ENCODE assay signal across 29 mouse cellular contexts in genomic region chr7:3267261-3267660, GRCm38 (mm10). TPM values are rescaled to one million over a fixed set of nuclear protein-coding genes. Genes with fewer than 3 reads are reported as not detected.
"Had no signal": no experiment of that assay in that cellular context is flagged by ENCODE, and none has a peak within 500 bp of the region (broad histone marks: within the 10 kb centered on the region; RNA-seq: fewer than 3 reads in every experiment).

No protein-coding gene starts in this region.

- H3K27ac ChIP-seq: heart, adult 2 months; heart, embryonic 13.5 days; heart, embryonic 15.5 days; hindbrain, embryonic 13.5 days; intestine, embryonic 15.5 days; layer of hippocampus, adult 2 months; left cerebral cortex, adult 2 months; limb, embryonic 10.5 days; limb, embryonic 12.5 days; liver, embryonic 12.5 days; liver, embryonic 14.5 days had no signal

- H3K27me3 ChIP-seq: intestine, embryonic 15.5 days had no signal

- H3K36me3 ChIP-seq: heart, embryonic 13.5 days; heart, embryonic 15.5 days; hindbrain, embryonic 13.5 days; intestine, embryonic 15.5 days; limb, embryonic 10.5 days; limb, embryonic 12.5 days; liver, embryonic 12.5 days had no signal

- ATAC-seq: hindbrain, embryonic 16.5 days; inflammation-experienced regulatory T-cells, adult 6 months; liver, embryonic 12.5 days had no signal

- H3K9me3 ChIP-seq: heart, embryonic 13.5 days; heart, embryonic 15.5 days; hindbrain, embryonic 13.5 days; intestine, embryonic 15.5 days; liver, embryonic 12.5 days had no signal

- H3K9ac ChIP-seq: heart, embryonic 13.5 days; heart, embryonic 15.5 days; hindbrain, embryonic 13.5 days; intestine, embryonic 15.5 days; limb, embryonic 12.5 days; liver, embryonic 12.5 days; liver, embryonic 14.5 days had no signal

- H3K4me1 ChIP-seq: hindbrain, embryonic 13.5 days; limb, embryonic 12.5 days; liver, embryonic 12.5 days had no signal

- H3K4me3 ChIP-seq: heart, adult 2 months; heart, embryonic 13.5 days; heart, embryonic 15.5 days; hindbrain, embryonic 13.5 days; intestine, embryonic 15.5 days; layer of hippocampus, adult 2 months; left cerebral cortex, adult 2 months; limb, embryonic 10.5 days; limb, embryonic 12.5 days; liver, embryonic 12.5 days had no signal

- H3K4me2 ChIP-seq: heart, embryonic 11.5 days; heart, embryonic 13.5 days; heart, embryonic 15.5 days; hindbrain, embryonic 13.5 days; intestine, embryonic 15.5 days; limb, embryonic 12.5 days; liver, embryonic 12.5 days had no signal

- DNase-seq: gastrocnemius, postnatal 14 days; gastrocnemius, postnatal 36 days; heart, adult 11 months; heart, adult 2 months; heart, postnatal 14 days; heart, postnatal 36 days; kidney, adult 18-20 months; kidney, adult 8-10 months; kidney, postnatal 10 days; kidney, postnatal 25 days; liver had no signal

RNA-seq across cellular contexts. Expression of gene Nlrp12, which starts 17.7 kb away (rescaled TPM):
- polyA plus RNA-seq: heart, embryonic 11.5 days; heart, embryonic 13.5 days; heart, embryonic 15.5 days; inflammation-experienced regulatory T-cells, adult 6 months; intestine, embryonic 15.5 days; intestine, postnatal 0 days; kidney, embryonic 14.5 days; kidney, embryonic 16.5 days; limb, embryonic 10.5 days; limb, embryonic 12.5 days; limb, embryonic 14.5 days; liver, embryonic 12.5 days had no signal

RNA-seq across cellular contexts. Expression of gene Prkcg, which starts 21.7 kb away (rescaled TPM):
- polyA plus RNA-seq: limb, embryonic 12.5 days; liver, embryonic 16.5 days had no signal
